Mouse (Mus musculus) liver, embryonic 14.5 days (tissue): Measurements from ENCODE around the gene Icos. TPM values are rescaled to one million over a fixed set of nuclear protein-coding genes. Genes with fewer than 3 reads are reported as not detected.

ENCODE experiments used
- ATAC-seq: fragments of 200-750 bp; cut with Nextera tagmentation; 2 replicates; pipeline ENCODE4 v1.8.0; 2017; ENCODE audit warnings: moderate number of reproducible peaks, mild to moderate bottlenecking, moderate library complexity; ENCODE audit not compliant: insufficient read depth
- DNase-seq, 3 experiments: peaks; one replicate each; pipeline ENCODE4 v3.0.0-alpha.2; 2012 to 2013; ENCODE audit warnings: low read depth in 3 of 3, low spot score in 3 of 3
- H3K27ac ChIP-seq: fragments of 300-500 bp; sonication (generic); 2 replicates; pipeline ENCODE4 v1.5.1; 2014; ENCODE audit warnings: moderate library complexity, mild to moderate bottlenecking, control low read depth, inconsistent platforms
- H3K27me3 ChIP-seq: fragments of 300-500 bp; sonication (generic); 2 replicates; pipeline ENCODE4 v1.6.1; 2014; ENCODE audit warnings: mild to moderate bottlenecking, low read length, moderate library complexity; ENCODE audit not compliant: control insufficient read depth, insufficient read depth
- H3K36me3 ChIP-seq: fragments of 300-500 bp; sonication (generic); replicated peaks from 2 replicates; pipeline ENCODE4 v1.6.1; 2014; ENCODE audit warnings: low read depth; ENCODE audit not compliant: control insufficient read depth, insufficient read depth
- H3K4me1 ChIP-seq, 2 experiments: fragments of 200-500 bp in 1 of 2; fragments of 300-500 bp in 1 of 2; sonication (generic) in 1 of 2; replicated peaks; 2 replicates each; pipeline ENCODE4 v1.6.1; 2012 to 2014; ENCODE audit warnings: antibody characterized with exemption in 1 of 2, inconsistent platforms in 1 of 2, low read length in 1 of 2; ENCODE audit not compliant: control insufficient read depth in 2 of 2, insufficient read depth in 2 of 2
- H3K4me2 ChIP-seq: fragments of 300-500 bp; sonication (generic); 2 replicates; pipeline ENCODE4 v1.6.1; 2014; ENCODE audit warnings: low read depth, mild to moderate bottlenecking, control low read depth, moderate library complexity
- H3K4me3 ChIP-seq, 2 experiments: fragments of 200-500 bp in 1 of 2; fragments of 300-500 bp in 1 of 2; sonication (generic) in 1 of 2; 2 replicates each; pipeline ENCODE4 v1.5.1; 2012 to 2014; ENCODE audit warnings: low read depth in 2 of 2, low read length in 2 of 2, mild to moderate bottlenecking in 2 of 2, control low read depth in 1 of 2, inconsistent platforms in 1 of 2, moderate library complexity in 1 of 2; ENCODE audit not compliant: insufficient read depth in 1 of 2
- H3K9ac ChIP-seq: fragments of 300-500 bp; sonication (generic); replicated peaks from 2 replicates; pipeline ENCODE4 v1.6.1; 2014; ENCODE audit warnings: mild to moderate bottlenecking, control low read depth, moderate library complexity
- H3K9me3 ChIP-seq: fragments of 300-500 bp; sonication (generic); 2 replicates; pipeline ENCODE4 v1.6.1; 2016; ENCODE audit warnings: low read length, mixed read lengths; ENCODE audit not compliant: control insufficient read depth
- CTCF ChIP-seq: IDR thresholded peaks from 2 replicates; pipeline ENCODE4 v1.5.1; 2016; ENCODE audit warnings: antibody characterized with exemption, low read depth, control low read depth
- EP300 ChIP-seq: IDR thresholded peaks from 2 replicates; pipeline ENCODE4 v1.6.1; 2016; ENCODE audit warnings: antibody characterized with exemption, low read depth
- WGBS: fragments of 180-500 bp; shearing (Covaris S2); extraction: QIAGEN DNeasy Blood & Tissue Kit; methylation state at CpG from one replicate; pipeline ENCODE4 v1.1.7; 2014; ENCODE audit not compliant: insufficient replicate concordance; 5-methylcytosine and 5-hydroxymethylcytosine counted together
- polyA plus RNA-seq, 2 experiments: library from polyadenylated mRNA; depleted of rRNA in 1 of 2; stranded (reverse) in 1 of 2; unstranded in 1 of 2; fragments of >200 nt; fragmentation: Nextera tagmentation in 1 of 2; extraction: Ambion mirVana in 1 of 2; gene quantifications; 2 replicates each; pipeline versions ENCODE4 v1.2.1 to v1.2.3; 2012 to 2014

The Icos gene
- polyA plus RNA-seq, 2 experiments = 0.41 to 0.50 TPM

- 67% methylated on average over 2 of the region's 2 CpGs for WGBS
- H3K36me3 ChIP-seq = no peaks in the 10 kb centered on the region
- H3K27ac ChIP-seq = no peak overlapping the region
- no peaks in the 10 kb centered on the region for H3K27me3 ChIP-seq
- peaks cover 0 to 2% of the 10 kb centered on the region in 2 experiments; a peak in 1 of 4 replicates for H3K4me1 ChIP-seq
- no peaks in the 10 kb centered on the region for H3K9me3 ChIP-seq
- H3K4me2 ChIP-seq = no peak overlapping the region
- H3K9ac ChIP-seq = no peak overlapping the region
- TF ChIP-seq EP300 (no peak), CTCF (no peak)
- ATAC-seq (no peak), DNase-seq (no peak)
- H3K4me3 ChIP-seq = no peak overlapping the region
Measured at GRCm38 (mm10) chr1:60938256-60938655, 39.5 kb upstream of the Icos start.

- 58% methylated on average over 5 of the region's 5 CpGs for WGBS
- DNase-seq (no peak), ATAC-seq (no peak)
- no peak overlapping the region for H3K27ac ChIP-seq
- H3K4me2 ChIP-seq = no peak overlapping the region
- H3K4me1 ChIP-seq = peaks cover 0 to 2% of the 10 kb centered on the region in 2 experiments; a peak in 1 of 4 replicates
- no peak for TF ChIP-seq EP300
- no peak for TF ChIP-seq CTCF
- no peaks in the 10 kb centered on the region for H3K9me3 ChIP-seq
- no peak overlapping the region for H3K4me3 ChIP-seq
- H3K9ac ChIP-seq = no peak overlapping the region
- no peaks in the 10 kb centered on the region for H3K36me3 ChIP-seq
- no peaks in the 10 kb centered on the region for H3K27me3 ChIP-seq
Measured at GRCm38 (mm10) chr1:60938974-60939373, 38.8 kb upstream of the Icos start.

GRCm38 (mm10) chr1:60940023-60940422, 37.7 kb upstream of the Icos start:
- no peak overlapping the region for H3K4me2 ChIP-seq
- ATAC-seq (no peak), DNase-seq (no peak)
- no peak overlapping the region for H3K27ac ChIP-seq
- H3K36me3 ChIP-seq = no peaks in the 10 kb centered on the region
- H3K9ac ChIP-seq = no peak overlapping the region
- no peak overlapping the region for H3K4me3 ChIP-seq
- H3K4me1 ChIP-seq = peaks cover 0 to 2% of the 10 kb centered on the region in 2 experiments; a peak in 1 of 4 replicates
- no peak for TF ChIP-seq EP300
- TF ChIP-seq CTCF = no peak
- WGBS = 35% methylated on average over 3 of the region's 3 CpGs
- no peaks in the 10 kb centered on the region for H3K9me3 ChIP-seq
- no peaks in the 10 kb centered on the region for H3K27me3 ChIP-seq

GRCm38 (mm10) chr1:60940620-60941019, 37.1 kb upstream of the Icos start:
- no peak overlapping the region for H3K4me2 ChIP-seq
- no peaks in the 10 kb centered on the region for H3K27me3 ChIP-seq
- WGBS = 48% methylated on average over 1 of the region's 1 CpGs
- no peak overlapping the region for H3K27ac ChIP-seq
- ATAC-seq (no peak), DNase-seq (no peak)
- TF ChIP-seq CTCF = no peak
- no peak for TF ChIP-seq EP300
- H3K9me3 ChIP-seq = no peaks in the 10 kb centered on the region
- H3K4me1 ChIP-seq = peaks cover 0 to 2% of the 10 kb centered on the region in 2 experiments; a peak in 1 of 4 replicates
- H3K9ac ChIP-seq = no peak overlapping the region
- no peak overlapping the region for H3K4me3 ChIP-seq
- H3K36me3 ChIP-seq = no peaks in the 10 kb centered on the region

- no peak overlapping the region for H3K27ac ChIP-seq
- no peak overlapping the region for H3K4me2 ChIP-seq
- no peak for TF ChIP-seq CTCF
- no peak for TF ChIP-seq EP300
- DNase-seq = no peak
- WGBS = 72% methylated on average over 5 of the region's 5 CpGs
- no peaks in the 10 kb centered on the region for H3K9me3 ChIP-seq
- H3K4me3 ChIP-seq = no peak overlapping the region
- H3K36me3 ChIP-seq = no peaks in the 10 kb centered on the region
- no peak overlapping the region for H3K9ac ChIP-seq
- H3K27me3 ChIP-seq = no peaks in the 10 kb centered on the region
- H3K4me1 ChIP-seq = peaks cover 0 to 2% of the 10 kb centered on the region in 2 experiments; a peak in 1 of 4 replicates
- no peak for ATAC-seq
Measured at GRCm38 (mm10) chr1:60941056-60942048, 36.4 kb upstream of the Icos start.
